Mouse (Mus musculus) CD4-positive, CD25-positive, alpha-beta regulatory T cell, adult 4 months (primary cell): Measurements from ENCODE around the gene Olfr996. TPM values are rescaled to one million over a fixed set of nuclear protein-coding genes. Genes with fewer than 3 reads are reported as not detected.
"Not testable (repeated sequence)": the region's sequence is repeated elsewhere in the genome, so short reads cannot be mapped to it uniquely, and the experiment has no call there.

Experiments
- ATAC-seq: one replicate; pipeline ENCODE4 v1.8.0; 2017
- polyA plus RNA-seq, 2 experiments: library from polyadenylated mRNA; unstranded; fragments of 100-300 nt; shearing (Covaris generic); gene quantifications; one replicate each; pipeline ENCODE4 v1.2.1; 2017

Gene Olfr996
- not detected for polyA plus RNA-seq

DNA sequence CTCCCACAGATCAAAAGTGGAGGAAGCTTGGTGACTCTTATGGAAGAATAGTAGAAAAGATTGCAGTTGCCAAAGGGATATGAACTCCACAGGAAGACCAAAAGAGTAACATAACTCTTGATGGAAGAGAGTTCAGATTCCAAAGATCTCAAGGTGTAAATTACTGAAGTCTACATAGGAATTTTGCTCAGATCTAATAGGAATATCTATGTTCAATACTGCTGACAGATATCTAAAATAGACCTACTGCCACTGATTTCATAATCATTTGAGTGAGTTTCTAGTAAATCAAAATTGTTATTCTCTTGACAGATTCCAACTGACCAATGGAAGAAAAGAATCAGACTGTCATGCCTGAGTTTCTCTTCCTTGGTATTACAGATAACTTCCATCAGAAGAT, at the start of gene Olfr996:
Gene Olfr996, plus strand, starts transcription at position 301 of the 400 bp plus-strand sequence.
- ATAC-seq, result no peak

DNA sequence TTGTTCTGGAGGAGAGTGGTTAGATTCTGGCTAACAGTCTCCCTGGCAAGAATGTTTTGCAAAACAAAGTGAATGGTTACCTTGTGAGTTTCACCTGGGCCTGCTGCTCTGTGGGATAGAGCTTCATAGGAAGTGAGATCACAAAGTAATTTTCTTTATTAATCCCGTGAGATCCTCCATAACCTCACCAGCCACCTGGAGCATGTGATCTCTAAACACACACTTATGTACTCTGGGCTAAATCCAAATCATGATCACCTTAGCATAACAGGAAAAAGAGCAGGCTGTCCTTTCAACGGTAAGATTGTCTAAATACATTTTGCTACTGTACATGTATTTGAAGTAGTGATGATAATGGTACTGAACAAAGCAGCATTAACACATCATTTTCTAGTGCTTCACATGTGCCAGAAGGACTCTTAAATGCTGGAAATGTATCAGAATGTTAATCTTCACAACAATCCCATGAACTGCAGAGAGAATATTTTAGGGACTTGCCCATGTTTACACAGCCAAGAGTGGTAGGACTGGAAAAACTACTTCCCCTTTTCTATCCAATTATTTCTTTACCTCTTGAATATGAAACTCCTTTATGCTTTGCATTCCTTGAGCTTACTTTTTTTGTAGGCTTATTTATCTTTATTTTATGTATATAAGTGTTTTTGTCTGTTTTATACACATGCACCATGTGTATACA, 46.8 kb upstream of the Olfr996 start:
- no peak for ATAC-seq

DNA sequence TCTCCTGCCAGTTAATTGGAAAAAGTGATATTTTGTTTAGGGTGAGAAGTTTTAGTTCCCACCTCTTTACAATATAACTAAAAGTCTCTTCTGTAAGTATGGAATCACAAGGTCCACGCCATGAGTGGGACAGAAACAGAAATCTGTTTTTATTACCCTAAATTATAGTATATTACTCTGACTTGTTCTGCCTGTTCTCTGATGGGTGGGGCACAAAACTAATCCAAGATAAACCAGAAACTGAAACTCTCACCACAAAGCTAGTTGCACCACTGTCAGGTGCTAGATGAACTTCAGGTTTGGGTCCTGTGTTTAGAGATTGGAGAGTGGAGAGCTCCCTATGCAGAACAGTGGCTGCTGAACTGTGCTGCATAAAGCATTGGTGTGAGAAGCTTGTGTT, 45.1 kb upstream of the Olfr996 start:
- ATAC-seq, result no peak

DNA sequence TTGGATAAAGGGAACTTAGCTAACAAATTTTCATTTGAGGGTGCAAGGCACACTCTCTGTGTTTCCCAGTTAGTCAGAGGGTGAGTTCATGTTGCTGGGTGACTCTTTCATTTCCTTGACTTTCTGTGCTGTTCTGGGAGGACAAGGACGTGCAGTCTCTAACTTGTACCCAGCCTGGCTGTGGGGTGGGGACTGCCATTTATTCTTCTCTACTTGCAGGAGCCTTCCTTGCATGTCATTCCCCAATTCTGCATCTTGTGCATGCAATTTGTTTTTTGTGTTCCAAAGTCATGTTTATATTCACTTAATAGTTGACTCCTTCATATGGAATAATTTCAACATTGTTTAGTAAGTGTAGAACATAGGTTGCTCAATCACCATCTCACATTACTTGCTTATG, 24.2 kb upstream of the Olfr996 start:
- ATAC-seq, result no peak

DNA sequence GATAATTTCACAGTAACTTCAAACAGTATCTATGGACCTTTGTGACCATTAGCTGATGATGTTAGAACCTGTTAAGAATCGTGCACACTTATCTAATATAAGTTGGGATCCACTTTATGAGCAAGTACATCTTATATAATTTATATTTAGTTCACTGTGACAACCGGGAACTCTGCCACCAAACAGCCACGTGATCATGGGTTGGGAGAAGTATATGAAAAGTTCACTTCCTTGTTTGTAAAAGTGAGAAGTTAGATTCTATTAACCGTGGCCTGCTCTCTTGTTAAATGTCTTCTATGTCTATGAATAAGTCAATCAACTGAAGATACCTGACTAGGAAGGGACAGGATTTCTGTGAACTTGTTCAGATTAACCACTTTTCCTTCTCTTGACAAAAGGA, 18.8 kb upstream of the Olfr996 start:
- no peak for ATAC-seq

DNA sequence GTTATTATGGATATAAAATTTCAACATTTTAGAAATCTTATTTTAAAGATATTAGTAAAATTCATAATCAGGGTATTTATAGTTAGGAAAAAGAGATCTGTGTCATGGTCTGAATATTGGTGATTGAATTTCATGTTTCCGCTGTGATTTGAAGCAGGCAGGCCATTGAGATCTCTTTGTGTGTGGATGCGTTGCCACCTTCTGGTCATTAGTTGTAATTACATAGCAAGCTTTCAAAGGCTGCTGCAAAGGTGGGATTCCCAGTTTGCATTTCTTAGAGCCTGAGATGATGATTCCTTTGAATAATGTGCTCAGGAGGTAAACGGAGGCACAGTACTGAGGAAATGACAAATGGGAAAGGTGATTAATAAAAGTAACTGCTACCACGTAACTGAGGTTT, 17.8 kb upstream of the Olfr996 start:
- ATAC-seq, result no peak

DNA sequence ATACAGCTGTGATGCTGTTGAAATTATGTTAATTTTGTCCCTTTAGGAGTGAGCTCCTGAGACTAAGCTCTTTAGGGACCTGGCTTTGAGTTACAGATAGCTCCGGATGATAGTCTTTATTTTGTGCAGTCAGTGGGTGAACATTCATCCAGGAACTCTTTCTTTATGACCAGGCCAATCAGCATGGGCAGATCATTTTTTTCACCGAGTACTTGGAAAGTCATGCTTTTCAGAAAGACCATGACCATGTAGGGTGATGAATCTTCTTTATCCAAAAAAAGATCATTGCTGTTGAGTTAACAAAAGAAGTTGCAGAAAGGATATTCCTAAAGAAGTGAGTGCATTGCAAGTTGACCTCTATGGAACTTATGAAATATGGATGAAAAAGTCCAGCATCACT, 9.6 kb downstream of the Olfr996 start, which contains the start of gene Olfr998:
Gene Olfr998, plus strand, starts transcription at position 301 of the 400 bp plus-strand sequence.
- not testable (repeated sequence) for ATAC-seq

DNA sequence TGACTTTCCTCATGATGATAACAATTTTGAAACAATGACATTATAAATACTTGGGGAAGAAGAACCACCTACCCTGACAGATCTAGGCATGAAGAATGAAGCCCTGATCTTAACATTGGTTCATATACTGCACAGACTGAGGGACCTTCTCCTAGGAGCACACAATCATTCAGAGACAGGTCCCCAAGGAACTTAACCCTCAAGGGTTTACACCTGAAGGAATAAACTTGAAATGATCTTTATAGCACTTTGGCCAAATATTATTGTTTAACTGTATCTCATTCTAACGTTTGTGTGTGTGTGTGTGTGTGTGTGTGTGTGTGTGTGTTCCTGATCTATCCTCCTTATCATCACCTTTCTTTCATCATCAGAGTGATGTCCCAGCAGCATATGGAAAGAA, 32.8 kb downstream of the Olfr996 start, which contains the start of gene Olfr1000:
Gene Olfr1000, minus strand, starts transcription at position 101 of the 400 bp plus-strand sequence.
- ATAC-seq, result no peak

Other genes starting within 250 kb of the Olfr996 start
- gene Olfr987, start 239.9 kb upstream of the Olfr996 start, polyA plus RNA-seq, result not detected
- not detected for gene Olfr988, start 216.0 kb upstream of the Olfr996 start, polyA plus RNA-seq
- not detected for gene Olfr992, start 169.7 kb upstream of the Olfr996 start, polyA plus RNA-seq
- gene Olfr993, start 164.3 kb upstream of the Olfr996 start, polyA plus RNA-seq, result not detected
- gene Olfr994, start 142.8 kb upstream of the Olfr996 start, polyA plus RNA-seq, result not detected
- not detected for gene Olfr995, start 135.6 kb upstream of the Olfr996 start, polyA plus RNA-seq
- not detected for gene 4833423E24Rik, start 60.2 kb upstream of the Olfr996 start, polyA plus RNA-seq
- gene Olfr998, start 9.7 kb downstream of the Olfr996 start, polyA plus RNA-seq, result not detected
- gene Olfr1000, start 32.7 kb downstream of the Olfr996 start, polyA plus RNA-seq, result not detected
- gene Olfr1002, start 71.5 kb downstream of the Olfr996 start, polyA plus RNA-seq, result not detected
- not detected for gene Olfr154, start 85.2 kb downstream of the Olfr996 start, polyA plus RNA-seq
- gene Olfr1006, start 99.6 kb downstream of the Olfr996 start, polyA plus RNA-seq, result not detected
- gene Olfr1008, start 110.2 kb downstream of the Olfr996 start, polyA plus RNA-seq, result not detected
- gene Olfr1009, start 136.2 kb downstream of the Olfr996 start, polyA plus RNA-seq, result not detected
- not detected for gene Olfr1012, start 183.6 kb downstream of the Olfr996 start, polyA plus RNA-seq
- not detected for gene Olfr1013, start 187.9 kb downstream of the Olfr996 start, polyA plus RNA-seq
- not detected for gene Olfr1014, start 193.5 kb downstream of the Olfr996 start, polyA plus RNA-seq
- gene Olfr1015, start 202.8 kb downstream of the Olfr996 start, polyA plus RNA-seq, result not detected
- not detected for gene Olfr1016, start 223.3 kb downstream of the Olfr996 start, polyA plus RNA-seq
- gene Olfr1018, start 239.3 kb downstream of the Olfr996 start, polyA plus RNA-seq, result not detected